1 mouse cellular context compared by ENCODE assay signal in the genomic region with DNA sequence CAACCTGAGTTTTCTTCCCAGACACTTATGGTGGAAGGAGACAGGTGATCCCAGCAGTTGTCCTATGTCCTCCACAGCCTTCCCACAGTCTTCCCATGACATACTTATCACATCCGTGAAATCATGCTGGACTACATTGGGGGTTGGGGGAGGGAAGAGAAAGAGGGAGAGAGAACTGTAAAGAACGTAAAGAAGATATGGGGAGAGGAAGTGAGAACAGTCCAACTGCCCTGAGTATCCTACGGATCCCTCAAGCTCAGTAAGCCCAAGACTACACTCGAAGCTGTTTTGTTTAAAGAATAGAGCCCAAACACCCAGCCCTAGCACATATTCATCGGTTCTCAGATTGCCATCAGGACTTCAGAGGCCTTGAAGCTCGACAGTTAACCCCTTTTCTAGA.
A peak's percentile ranks its signal among the peaks of the same experiment; 100 is the strongest.
TF ChIP-seq lines count a peak whose summit lies in the region.

No protein-coding gene starts in this region.

TF ChIP-seq in CH12.LX, 34 proteins besides CTCF, POLR2A, EP300 and RAD21 (continued from another document):
- no peak for TF ChIP-seq MAFK (IDR thresholded peaks at IDR 0.05; ENCODE audit: insufficient replicate concordance, low read length)
- peak; percentile 56; the same call in 1 of the 2 replicates for TF ChIP-seq IRF4 (IDR thresholded peaks at IDR 0.05; ENCODE audit: low read depth, low read length)
- 0 out of 2 replicates have a peak, but pooled peaks have one; percentile 17 for TF ChIP-seq UBTF (IDR thresholded peaks at IDR 0.05; ENCODE audit: low read depth, low read length)
- TF ChIP-seq ZNF384 (IDR thresholded peaks at IDR 0.05; ENCODE audit: low read depth, low read length), result no peak
- TF ChIP-seq MXI1 (IDR thresholded peaks at IDR 0.05; ENCODE audit: low read depth, low read length), result no peak
TF ChIP-seq in CH12.LX: peak in this region for 2.
